Mouse (Mus musculus) embryonic facial prominence, embryonic 11.5 days (tissue): ENCODE data around the gene Smtn. TPM values are rescaled to one million over a fixed set of nuclear protein-coding genes. Genes with fewer than 3 reads are reported as not detected.

ENCODE experiments used
- ATAC-seq: fragments of 200-750 bp; cut with Nextera tagmentation; replicated peaks from 2 replicates; pipeline ENCODE4 v1.8.0; 2017; ENCODE audit warnings: low read depth; ENCODE audit not compliant: insufficient number of reproducible peaks, low FRiP score, low TSS enrichment
- DNase-seq: peaks from one replicate; pipeline ENCODE4 v3.0.0-alpha.2; 2015; ENCODE audit warnings: low spot score
- H3K27ac ChIP-seq: fragments of 300-500 bp; sonication (generic); replicated peaks from 2 replicates; pipeline ENCODE4 v1.5.1; 2014; ENCODE audit warnings: mild to moderate bottlenecking, low read depth, low read length, control low read depth
- H3K27me3 ChIP-seq: fragments of 300-500 bp; sonication (generic); 2 replicates; pipeline ENCODE4 v1.6.1; 2014; ENCODE audit warnings: mild to moderate bottlenecking, low read length, moderate library complexity, mixed read lengths; ENCODE audit not compliant: control insufficient read depth, insufficient read depth
- H3K36me3 ChIP-seq: fragments of 300-500 bp; sonication (generic); replicated peaks from 2 replicates; pipeline ENCODE4 v1.6.1; 2014; ENCODE audit warnings: low read depth, mild to moderate bottlenecking, low read length, moderate library complexity, mixed read lengths; ENCODE audit not compliant: control insufficient read depth, insufficient read depth
- H3K4me1 ChIP-seq: fragments of 300-500 bp; sonication (generic); 2 replicates; pipeline ENCODE4 v1.6.1; 2014; ENCODE audit warnings: low read length, mixed read lengths; ENCODE audit not compliant: control insufficient read depth, insufficient read depth
- H3K4me2 ChIP-seq: fragments of 300-500 bp; sonication (generic); 2 replicates; pipeline ENCODE4 v1.6.1; 2014; ENCODE audit warnings: low read depth, mild to moderate bottlenecking, control low read depth, low read length, moderate library complexity
- H3K4me3 ChIP-seq: fragments of 300-500 bp; sonication (generic); 2 replicates; pipeline ENCODE4 v1.5.1; 2014; ENCODE audit warnings: low read depth, low read length, control low read depth
- H3K9ac ChIP-seq: fragments of 300-500 bp; sonication (generic); replicated peaks from 2 replicates; pipeline ENCODE4 v1.6.1; 2014; ENCODE audit warnings: mild to moderate bottlenecking, control low read depth, low read length
- H3K9me3 ChIP-seq: fragments of 300-500 bp; sonication (generic); replicated peaks from 2 replicates; pipeline ENCODE4 v1.6.1; 2016; ENCODE audit warnings: mild to moderate bottlenecking, low read length, inconsistent platforms, mixed read lengths; ENCODE audit not compliant: control insufficient read depth
- WGBS: fragments of 180-500 bp; shearing (Covaris S2); extraction: QIAGEN DNeasy Blood & Tissue Kit; methylation state at CpG from one replicate; pipeline ENCODE4 v1.1.7; 2014; 5-methylcytosine and 5-hydroxymethylcytosine counted together
- polyA plus RNA-seq: library from polyadenylated mRNA; unstranded; fragments of >200 nt; fragmentation: Nextera tagmentation; extraction: Ambion mirVana; gene quantifications from 2 replicates; pipeline ENCODE4 v1.2.1, GENCODE M21; 2014

The Smtn gene
- polyA plus RNA-seq, 1 experiment from 2014 or later, result 30.7 TPM

- Histone ChIP-seq H3K27me3 (no peaks in the 10 kb centered on the region), H3K4me1 (peaks cover 4% of the 10 kb centered on the region; the same call in 1 of the 2 replicates), H3K36me3 (no peaks in the 10 kb centered on the region), H3K4me3 (no peak overlapping the region), H3K9me3 (no peaks in the 10 kb centered on the region), H3K27ac (no peak overlapping the region), H3K9ac (no peak overlapping the region), H3K4me2 (peak overlapping the region; percentile 64; the same call in 1 of the 2 replicates)
- 77% methylated on average over 3 of the region's 3 CpGs for WGBS
- DNase-seq (no peak), ATAC-seq (no peak)
Measured at GRCm38 (mm10) chr11:3537711-3538110, 2.7 kb downstream of the Smtn start.

- Histone ChIP-seq H3K4me2 (no peak overlapping the region), H3K36me3 (no peaks in the 10 kb centered on the region), H3K27ac (no peak overlapping the region), H3K9ac (no peak overlapping the region), H3K4me1 (peaks cover 4% of the 10 kb centered on the region; the same call in 1 of the 2 replicates), H3K27me3 (no peaks in the 10 kb centered on the region), H3K9me3 (no peaks in the 10 kb centered on the region), H3K4me3 (no peak overlapping the region)
- WGBS, result 92% methylated on average over 5 of the region's 5 CpGs
- ATAC-seq (no peak), DNase-seq (no peak)
Measured at GRCm38 (mm10) chr11:3536745-3537333, 3.6 kb downstream of the Smtn start.

GRCm38 (mm10) chr11:3536082-3536481, 4.3 kb downstream of the Smtn start:
- Histone ChIP-seq H3K9me3 (no peaks in the 10 kb centered on the region), H3K36me3 (peaks cover under 1% of the 10 kb centered on the region; the same call in 1 of the 2 replicates), H3K27ac (peak overlapping the region; percentile 79), H3K4me2 (peak overlapping the region; percentile 92), H3K9ac (peak overlapping the region; percentile 76), H3K4me1 (peaks cover 4% of the 10 kb centered on the region; the same call in 1 of the 2 replicates), H3K27me3 (no peaks in the 10 kb centered on the region), H3K4me3 (peak overlapping the region; percentile 49)
- DNase-seq (no peak), ATAC-seq (no peak)
- WGBS, result 32% methylated on average over 5 of the region's 5 CpGs

GRCm38 (mm10) chr11:3535406-3535986, 4.9 kb downstream of the Smtn start:
- Histone ChIP-seq H3K4me3 (peak overlapping the region; percentile 49), H3K27me3 (no peaks in the 10 kb centered on the region), H3K9ac (peak overlapping the region; percentile 76), H3K4me2 (peak overlapping the region; percentile 92), H3K9me3 (no peaks in the 10 kb centered on the region), H3K4me1 (peaks cover 4% of the 10 kb centered on the region; the same call in 1 of the 2 replicates), H3K27ac (peak overlapping the region; percentile 79), H3K36me3 (peaks cover 5% of the 10 kb centered on the region; the same call in 1 of the 2 replicates)
- DNase-seq (peak; percentile 96), ATAC-seq (peak; percentile 90)
- under 1% methylated on average over 35 of the region's 36 CpGs for WGBS

GRCm38 (mm10) chr11:3534956-3535355, 5.5 kb downstream of the Smtn start:
- H3K9ac ChIP-seq, result peak overlapping the region; percentile 76
- no peak for ATAC-seq

GRCm38 (mm10) chr11:3533406-3533932, 6.9 kb downstream of the Smtn start:
- H3K4me3 ChIP-seq, result no peak overlapping the region
- peaks cover 4% of the 10 kb centered on the region; the same call in 1 of the 2 replicates for H3K4me1 ChIP-seq
- no peaks in the 10 kb centered on the region for H3K9me3 ChIP-seq
- H3K36me3 ChIP-seq, result peaks cover 11% of the 10 kb centered on the region
- no peak overlapping the region for H3K27ac ChIP-seq
- H3K27me3 ChIP-seq, result no peaks in the 10 kb centered on the region
- no peak overlapping the region for H3K4me2 ChIP-seq
- ATAC-seq (no peak), DNase-seq (no peak)
- WGBS, result 87% methylated on average over 17 of the region's 17 CpGs
- no peak overlapping the region for H3K9ac ChIP-seq

More at GRCm38 (mm10) chr11:3534956-3535355, 5.5 kb downstream of the Smtn start:
- Histone ChIP-seq H3K36me3 (peaks cover 5% of the 10 kb centered on the region; the same call in 1 of the 2 replicates), H3K4me3 (peak overlapping the region; percentile 49; the same call in 1 of the 2 replicates), H3K4me2 (peak overlapping the region; percentile 32), H3K27ac (no peak overlapping the region), H3K9me3 (no peaks in the 10 kb centered on the region), H3K27me3 (no peaks in the 10 kb centered on the region), H3K4me1 (peaks cover 4% of the 10 kb centered on the region; the same call in 1 of the 2 replicates)
- DNase-seq, result no peak
- 7% methylated on average over 8 of the region's 8 CpGs for WGBS

- ATAC-seq, result no peak
- peaks cover 11% of the 10 kb centered on the region for H3K36me3 ChIP-seq
- WGBS, result 91% methylated on average over 16 of the region's 16 CpGs
Measured at GRCm38 (mm10) chr11:3532101-3532931, 8.1 kb downstream of the Smtn start.

More at GRCm38 (mm10) chr11:3532101-3532931, 8.1 kb downstream of the Smtn start:
- Histone ChIP-seq H3K9ac (no peak overlapping the region), H3K27me3 (no peaks in the 10 kb centered on the region), H3K4me2 (no peak overlapping the region), H3K4me1 (peaks cover 4% of the 10 kb centered on the region; the same call in 1 of the 2 replicates), H3K27ac (no peak overlapping the region), H3K9me3 (no peaks in the 10 kb centered on the region), H3K4me3 (no peak overlapping the region)
- DNase-seq, result no peak
